ENCODE assay signal across 9 mouse cellular contexts in genomic region chr2:25195211-25196156, GRCm38 (mm10). TPM values are rescaled to one million over a fixed set of nuclear protein-coding genes. Genes with fewer than 3 reads are reported as not detected.
DNase-seq lines count a peak whose midpoint lies in the region; ATAC-seq and TF ChIP-seq lines count a peak whose summit lies in the region.
"Had no signal": no experiment of that assay in that cellular context is flagged by ENCODE, and none has a peak within 500 bp of the region (broad histone marks: within the 10 kb centered on the region; RNA-seq: fewer than 3 reads in every experiment).

No protein-coding gene starts in this region.

- no peaks in the 10 kb centered on the region for H3K9me3 ChIP-seq in erythroblast, embryonic 14.5 days (ENCODE audit: control insufficient read depth, low read length)
- no peaks in the 10 kb centered on the region for H3K9me3 ChIP-seq in liver, embryonic 14.5 days (ENCODE audit: control insufficient read depth, low read length)
- H3K9me3 ChIP-seq in neural tube, embryonic 15.5 days (replicated peaks): no peaks in the 10 kb centered on the region

- peak overlapping the region; percentile 62 for H3K9ac ChIP-seq in liver, embryonic 14.5 days (replicated peaks)
- H3K9ac ChIP-seq in neural tube, embryonic 15.5 days (replicated peaks): no peak overlapping the region

- peak overlapping the region; percentile 63 for H3K4me2 ChIP-seq in liver, embryonic 14.5 days (ENCODE audit: low read depth)
- H3K4me2 ChIP-seq in neural tube, embryonic 15.5 days: peak overlapping the region; percentile 35

- peaks cover 26% of the 10 kb centered on the region for H3K36me3 ChIP-seq in erythroblast, embryonic 14.5 days (ENCODE audit: control insufficient read depth)
- H3K36me3 ChIP-seq in liver, embryonic 14.5 days (replicated peaks; ENCODE audit: control insufficient read depth, insufficient read depth, low read depth): peaks cover 13% of the 10 kb centered on the region
- peaks cover 15% of the 10 kb centered on the region for H3K36me3 ChIP-seq in neural tube, embryonic 15.5 days

- peaks cover 51% of the 10 kb centered on the region for H3K4me1 ChIP-seq in erythroblast, embryonic 14.5 days (ENCODE audit: control insufficient read depth)
- H3K4me1 ChIP-seq in liver, embryonic 14.5 days (replicated peaks; ENCODE audit: control insufficient read depth in 2 of 2, insufficient read depth in 2 of 2, low read length in 1 of 2): peaks cover 8 to 14% of the 10 kb centered on the region in 2 experiments
- H3K4me1 ChIP-seq in neural tube, embryonic 15.5 days: peaks cover 13% of the 10 kb centered on the region

- peaks cover 7% of the 10 kb centered on the region for H3K27me3 ChIP-seq in erythroblast, embryonic 14.5 days (ENCODE audit: control insufficient read depth)
- H3K27me3 ChIP-seq in liver, embryonic 14.5 days (ENCODE audit: control insufficient read depth, insufficient read depth, low read length): no peaks in the 10 kb centered on the region
- H3K27me3 ChIP-seq in neural tube, embryonic 15.5 days (replicated peaks): peaks cover 38% of the 10 kb centered on the region

- H3K27ac ChIP-seq in liver, embryonic 14.5 days: peak overlapping the region; percentile 77
- H3K27ac ChIP-seq in neural tube, embryonic 15.5 days (replicated peaks): no peak overlapping the region

- peak overlapping the region; percentile 66 for H3K4me3 ChIP-seq in erythroblast, embryonic 14.5 days (replicated peaks)
- peak overlapping the region; percentile 48 to 52 for H3K4me3 ChIP-seq in liver, embryonic 14.5 days (ENCODE audit: insufficient read depth in 1 of 2, low read depth in 2 of 2, low read length in 2 of 2)
- 0 out of 2 replicates have a peak overlapping the region, but pooled peaks have one; percentile 7 for H3K4me3 ChIP-seq in neural tube, embryonic 15.5 days (replicated peaks)

- DNase-seq in urinary bladder, postnatal 14 days (ENCODE audit: low spot score): peak; percentile 80
- no peak for DNase-seq in urinary bladder, postnatal 10 days (ENCODE audit: low spot score)
- DNase-seq in induced T-regulatory cell, adult 2 months (ENCODE audit: low read depth): peak; percentile 90
- no peak for DNase-seq in liver, embryonic 14.5 days (ENCODE audit: low read depth in 3 of 3, low spot score in 3 of 3)
- DNase-seq in frontal cortex, postnatal 10 days (ENCODE audit: low spot score in 2 of 2): no peak
- DNase-seq in layer of hippocampus, adult 8-10 months (ENCODE audit: low spot score in 2 of 2): no peak

- TF ChIP-seq CTCF in liver, embryonic 14.5 days (IDR thresholded peaks at IDR 0.05; ENCODE audit: low read depth): no peak

- WGBS in liver, embryonic 14.5 days (ENCODE audit: insufficient replicate concordance): 4% methylated on average over 55 of the region's 55 CpGs
- 24% methylated on average over 55 of the region's 55 CpGs for WGBS in neural tube, embryonic 15.5 days

- no peak for TF ChIP-seq EP300 in liver, embryonic 14.5 days (IDR thresholded peaks at IDR 0.05; ENCODE audit: low read depth)

- peak; percentile 64 for ATAC-seq in liver, embryonic 14.5 days (ENCODE audit: insufficient read depth)
- no peak for ATAC-seq in neural tube, embryonic 15.5 days (ENCODE audit: low FRiP score)

RNA-seq across cellular contexts. Expression of gene Tor4a, which starts 1.2 kb away (rescaled TPM):
- polyA plus RNA-seq in erythroblast, embryonic 14.5 days (2012): 0.02 and 0.03 TPM in 2 replicates
- 3.7 and 4.1 TPM in 2 replicates for polyA plus RNA-seq in liver, embryonic 14.5 days (2012; rRNA removed)
- polyA plus RNA-seq in liver, embryonic 14.5 days (2014; fragmentation: Nextera tagmentation; extraction: Ambion mirVana): 4.9 and 5.7 TPM in 2 replicates
- 1.6 and 5.9 TPM in 2 replicates for polyA plus RNA-seq in neural tube, embryonic 15.5 days (2015; fragmentation: Nextera tagmentation; extraction: Ambion mirVana)
- 1 to 10 TPM; 2.2 to 4.6 (median 2.8) TPM for total RNA-seq in layer of hippocampus, adult 8-10 months (2022)

RNA-seq across cellular contexts. Expression of gene Nrarp, which starts 14.9 kb away (rescaled TPM):
- 0.38 and 0.49 TPM in 2 replicates for polyA plus RNA-seq in erythroblast, embryonic 14.5 days (2012)
- 3.7 and 3.9 TPM in 2 replicates for polyA plus RNA-seq in liver, embryonic 14.5 days (2012; rRNA removed)
- polyA plus RNA-seq in liver, embryonic 14.5 days (2014; fragmentation: Nextera tagmentation; extraction: Ambion mirVana): 1.8 and 1.9 TPM in 2 replicates
- 15.0 and 16.8 TPM in 2 replicates for polyA plus RNA-seq in neural tube, embryonic 15.5 days (2015; fragmentation: Nextera tagmentation; extraction: Ambion mirVana)
- 10 to 100 TPM; 16.9 to 20.4 (median 19.5) TPM for total RNA-seq in layer of hippocampus, adult 8-10 months (2022)

RNA-seq across cellular contexts. Expression of gene Nelfb, which starts 15.8 kb away (rescaled TPM):
- 1.8 TPM in 2 replicates for polyA plus RNA-seq in erythroblast, embryonic 14.5 days (2012)
- 18.7 and 21.3 TPM in 2 replicates for polyA plus RNA-seq in liver, embryonic 14.5 days (2012; rRNA removed)
- 23.7 and 27.3 TPM in 2 replicates for polyA plus RNA-seq in liver, embryonic 14.5 days (2014; fragmentation: Nextera tagmentation; extraction: Ambion mirVana)
- 101 and 105 TPM in 2 replicates for polyA plus RNA-seq in neural tube, embryonic 15.5 days (2015; fragmentation: Nextera tagmentation; extraction: Ambion mirVana)
- total RNA-seq in layer of hippocampus, adult 8-10 months (2022): 10 to 100 TPM; 56.7 to 64.9 (median 64.0) TPM

RNA-seq across cellular contexts. Expression of gene Stpg3, which starts 19.0 kb away (rescaled TPM):
- polyA plus RNA-seq in erythroblast, embryonic 14.5 days (2012): 0.03 TPM in 1 of 2 replicates, not detected in the other
- not detected in 2 replicates for polyA plus RNA-seq in liver, embryonic 14.5 days (2012; rRNA removed)
- not detected in 2 replicates for polyA plus RNA-seq in liver, embryonic 14.5 days (2014; fragmentation: Nextera tagmentation; extraction: Ambion mirVana)
- not detected in 2 replicates for polyA plus RNA-seq in neural tube, embryonic 15.5 days (2015; fragmentation: Nextera tagmentation; extraction: Ambion mirVana)
- total RNA-seq in layer of hippocampus, adult 8-10 months (2022): under 1 TPM in 2 of 4 experiments, not detected in 2; 0.27 to 0.29 TPM
- polyA plus RNA-seq: cortical plate, adult 2 months had no signal

RNA-seq across cellular contexts. Expression of gene Fam166a, which starts 23.1 kb away (rescaled TPM):
- polyA plus RNA-seq in erythroblast, embryonic 14.5 days (2012): not detected in 2 replicates
- polyA plus RNA-seq in liver, embryonic 14.5 days (2012; rRNA removed): 0.04 TPM in 1 of 2 replicates, not detected in the other
- polyA plus RNA-seq in liver, embryonic 14.5 days (2014; fragmentation: Nextera tagmentation; extraction: Ambion mirVana): 0.96 TPM in 1 of 2 replicates, not detected in the other
- not detected in 2 replicates for polyA plus RNA-seq in neural tube, embryonic 15.5 days (2015; fragmentation: Nextera tagmentation; extraction: Ambion mirVana)
- not detected for total RNA-seq in layer of hippocampus, adult 8-10 months (2022)

Comparison
In these comparisons a context has a peak if more than half of its experiments do, and no peak if none do; other contexts are left out.
1. DNase-seq: peak in urinary bladder, postnatal 14 days (single experiment) and induced T-regulatory cell, adult 2 months (single experiment); none in urinary bladder, postnatal 10 days (single experiment), liver, embryonic 14.5 days (0 of 3), frontal cortex, postnatal 10 days (0 of 2) and layer of hippocampus, adult 8-10 months (0 of 2).
2. H3K4me3 ChIP-seq: peak in every context shown above with its lines; median percentile 66 in erythroblast, embryonic 14.5 days; 50 in liver, embryonic 14.5 days; 7 in neural tube, embryonic 15.5 days.